Mouse (Mus musculus) ovary, adult 2 months (tissue): ENCODE measurements around the gene Hils1. TPM values are rescaled to one million over a fixed set of nuclear protein-coding genes. Genes with fewer than 3 reads are reported as not detected.

ENCODE experiments used
- polyA plus RNA-seq: library from polyadenylated mRNA; depleted of rRNA; stranded (reverse); fragments of >200 nt; gene quantifications from 2 replicates; pipeline ENCODE4 v1.2.3, GENCODE M21; 2012; rRNA removed

The Hils1 gene
- polyA plus RNA-seq: 0.86 TPM in 1 of 2 replicates, not detected in the other

DNA sequence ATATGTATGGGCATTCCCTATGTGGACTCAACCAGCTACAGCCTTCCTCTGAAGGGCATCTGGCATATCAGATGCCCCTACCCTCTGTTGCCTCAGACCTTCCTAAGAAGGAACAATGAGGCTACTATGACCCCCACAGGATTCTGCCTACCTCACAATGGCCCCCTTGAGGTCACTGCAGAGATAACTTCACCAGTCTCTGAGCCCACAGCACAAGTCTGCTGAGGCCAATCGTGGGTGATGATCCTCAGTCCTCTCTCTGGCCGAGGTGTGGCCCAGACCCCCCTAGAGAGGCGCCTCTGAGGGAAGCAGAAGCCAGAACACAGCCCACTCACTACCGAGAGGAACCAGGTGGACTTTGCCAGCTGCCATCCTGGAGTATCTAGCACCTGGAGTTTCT lies at the start of gene Hils1:
Gene Hils1, plus strand, starts transcription at position 175 of the 400 bp plus-strand sequence.

DNA sequence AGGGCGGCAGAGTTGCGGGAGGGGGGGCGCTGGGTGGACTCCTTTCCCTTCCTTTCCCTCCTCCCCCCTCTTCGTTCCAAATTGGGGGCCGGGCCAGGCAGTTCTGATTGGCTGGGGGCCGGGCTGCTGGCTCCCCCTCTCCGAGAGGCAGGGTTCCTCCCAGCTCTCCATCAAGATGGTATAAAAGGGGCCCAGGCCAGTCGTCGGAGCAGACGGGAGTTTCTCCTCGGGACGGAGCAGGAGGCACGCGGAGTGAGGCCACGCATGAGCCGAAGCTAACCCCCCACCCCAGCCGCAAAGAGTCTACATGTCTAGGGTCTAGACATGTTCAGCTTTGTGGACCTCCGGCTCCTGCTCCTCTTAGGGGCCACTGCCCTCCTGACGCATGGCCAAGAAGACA lies 31.3 kb upstream of the Hils1 start, which contains the start of gene Col1a1:
Gene Col1a1, plus strand, starts transcription at position 180 of the 400 bp plus-strand sequence.

GRCm38 (mm10) chr11:94976199-94976598 lies 8.8 kb downstream of the Hils1 start, which contains the start of gene Sgca:
TSS of gene Sgca (minus strand) at chr11:94976327.

GRCm38 (mm10) chr11:94990749-94991577 lies 23.6 kb downstream of the Hils1 start, which contains the start of gene Ppp1r9b:
TSS of gene Ppp1r9b (plus strand) at chr11:94991035.

DNA sequence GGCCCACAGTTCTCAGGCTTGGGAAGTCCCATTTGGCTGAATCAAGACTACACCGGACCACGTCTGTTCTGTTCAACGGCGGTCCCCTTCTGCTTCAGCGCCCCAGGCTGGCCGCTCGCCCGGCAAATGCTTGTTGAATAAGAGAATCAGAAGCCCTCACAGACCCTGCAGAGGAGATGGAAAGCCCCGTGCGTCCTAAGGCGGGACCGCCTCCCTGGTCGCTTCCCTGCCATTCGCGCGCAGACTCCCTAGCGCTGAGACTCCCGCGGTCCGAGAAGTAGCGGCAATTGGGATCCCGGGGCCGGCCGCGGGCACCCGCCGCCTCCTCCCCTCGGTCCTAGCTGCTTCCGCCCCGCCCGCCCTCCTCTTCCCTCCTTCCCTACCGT lies 42.2 kb downstream of the Hils1 start, which contains the start of gene Samd14:
Gene Samd14, plus strand, starts transcription at position 251 of the 386 bp plus-strand sequence.

Other genes starting within 250 kb of the Hils1 start
- gene Cdc34b, start 225.8 kb upstream of the Hils1 start, polyA plus RNA-seq: 2.6 and 2.7 TPM in 2 replicates
- gene Tmem92, start 184.9 kb upstream of the Hils1 start, polyA plus RNA-seq: not detected in 2 replicates
- 270 and 286 TPM in 2 replicates for gene Col1a1, start 31.4 kb upstream of the Hils1 start, polyA plus RNA-seq
- 8.3 and 10.0 TPM in 2 replicates for gene Sgca, start 8.7 kb downstream of the Hils1 start, polyA plus RNA-seq
- 45.8 and 60.5 TPM in 2 replicates for gene Ppp1r9b, start 23.4 kb downstream of the Hils1 start, polyA plus RNA-seq
- gene Samd14, start 42.3 kb downstream of the Hils1 start, polyA plus RNA-seq: 24.1 and 26.8 TPM in 2 replicates
- 54.3 and 79.6 TPM in 2 replicates for gene Pdk2, start 73.8 kb downstream of the Hils1 start, polyA plus RNA-seq
- 74.4 and 82.7 TPM in 2 replicates for gene Itga3, start 109.2 kb downstream of the Hils1 start, polyA plus RNA-seq
- 0.10 and 0.15 TPM in 2 replicates for gene Dlx3, start 152.5 kb downstream of the Hils1 start, polyA plus RNA-seq
- 0.25 and 0.36 TPM in 2 replicates for gene Dlx4, start 178.7 kb downstream of the Hils1 start, polyA plus RNA-seq